7 mouse cellular contexts compared by ENCODE assay signal in the genomic region with DNA sequence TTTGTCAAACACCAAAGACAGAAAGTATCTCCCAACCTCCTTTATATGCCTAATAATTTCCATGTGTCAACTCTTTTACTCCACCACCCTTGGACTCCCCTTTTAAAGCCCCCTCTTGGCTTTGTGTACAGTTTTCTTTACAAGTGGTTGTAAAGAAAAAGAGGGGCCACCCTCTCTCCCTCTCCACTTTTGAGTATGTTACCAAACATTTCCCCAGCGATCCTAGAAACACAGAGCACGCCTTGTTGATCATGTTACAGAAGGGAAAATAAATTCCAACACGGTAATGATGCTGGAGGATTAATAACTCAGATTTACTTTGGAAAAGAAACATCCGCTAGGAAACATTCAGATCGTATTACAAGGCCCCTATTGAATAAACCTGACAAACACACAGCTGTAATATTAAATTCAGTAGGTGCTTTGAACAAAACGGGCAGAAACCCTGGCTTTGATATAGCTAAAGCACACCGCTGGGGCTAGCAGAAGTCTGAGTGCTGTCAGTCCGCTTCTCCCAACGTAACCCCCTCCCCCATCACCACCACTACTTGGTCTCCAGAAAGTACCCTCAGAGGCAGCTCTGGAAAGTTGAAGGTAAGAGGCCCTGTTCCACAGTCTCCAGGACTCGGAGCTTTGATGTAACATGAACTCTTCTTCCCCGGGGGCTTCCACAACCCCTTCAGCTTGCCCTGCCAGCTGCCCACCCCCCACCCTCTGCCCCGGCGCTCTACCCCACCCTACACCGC. TPM values are rescaled to one million over a fixed set of nuclear protein-coding genes. Genes with fewer than 3 reads are reported as not detected.
DNase-seq lines count a peak whose midpoint lies in the region; ATAC-seq and TF ChIP-seq lines count a peak whose summit lies in the region.

No protein-coding gene starts in this region.

- ATAC-seq in lung, embryonic 16.5 days (ENCODE audit: low read depth) = no peak
- no peak for ATAC-seq in forebrain, embryonic 14.5 days
- no peak for ATAC-seq in limb, embryonic 15.5 days (ENCODE audit: insufficient number of reproducible peaks, low FRiP score, low TSS enrichment, low read depth)
- no peak for ATAC-seq in stomach, postnatal 0 days (ENCODE audit: low FRiP score, low TSS enrichment)

- TF ChIP-seq CTCF in stomach, postnatal 0 days (IDR thresholded peaks at IDR 0.05; ENCODE audit: low read depth) = no peak

- H3K4me2 ChIP-seq in lung, embryonic 16.5 days (ENCODE audit: low read depth, low read length) = peak overlapping the region; percentile 89
- H3K4me2 ChIP-seq in forebrain, embryonic 14.5 days (ENCODE audit: low read length) = peak overlapping the region; percentile 80
- peak overlapping the region; percentile 85 for H3K4me2 ChIP-seq in limb, embryonic 15.5 days
- peak overlapping the region; percentile 76 for H3K4me2 ChIP-seq in stomach, postnatal 0 days (replicated peaks; ENCODE audit: low read depth)

- TF ChIP-seq EP300 in stomach, postnatal 0 days (optimal IDR thresholded peaks at IDR 0.05) = no peak

- H3K4me1 ChIP-seq in lung, embryonic 16.5 days (replicated peaks; ENCODE audit: control insufficient read depth, insufficient read depth, low read length) = peaks cover 21% of the 10 kb centered on the region
- H3K4me1 ChIP-seq in forebrain, embryonic 14.5 days (ENCODE audit: control insufficient read depth, insufficient read depth, low read length) = peaks cover 17% of the 10 kb centered on the region
- H3K4me1 ChIP-seq in limb, embryonic 15.5 days = peaks cover 73% of the 10 kb centered on the region
- H3K4me1 ChIP-seq in stomach, postnatal 0 days (replicated peaks; ENCODE audit: control insufficient read depth, insufficient read depth) = peaks cover 4% of the 10 kb centered on the region; the same call in 1 of the 2 replicates

- peak overlapping the region; percentile 62 for H3K27ac ChIP-seq in lung, embryonic 16.5 days (ENCODE audit: low read length)
- no peak overlapping the region for H3K27ac ChIP-seq in forebrain, embryonic 14.5 days (ENCODE audit: low read depth, low read length)
- peak overlapping the region; percentile 90 for H3K27ac ChIP-seq in limb, embryonic 15.5 days
- H3K27ac ChIP-seq in stomach, postnatal 0 days (replicated peaks) = peak overlapping the region; percentile 67

- peak overlapping the region; percentile 61 for H3K4me3 ChIP-seq in lung, embryonic 16.5 days (ENCODE audit: low read length)
- H3K4me3 ChIP-seq in forebrain, embryonic 14.5 days (ENCODE audit: low read depth, low read length) = peak overlapping the region; percentile 42
- peak overlapping the region; percentile 61 for H3K4me3 ChIP-seq in limb, embryonic 15.5 days
- peak overlapping the region; percentile 56 for H3K4me3 ChIP-seq in stomach, postnatal 0 days (ENCODE audit: low read depth, low read length)

- no peaks in the 10 kb centered on the region for H3K9me3 ChIP-seq in lung, embryonic 16.5 days (ENCODE audit: control insufficient read depth, low read length)
- H3K9me3 ChIP-seq in forebrain, embryonic 14.5 days (replicated peaks; ENCODE audit: control insufficient read depth, low read length) = no peaks in the 10 kb centered on the region
- no peaks in the 10 kb centered on the region for H3K9me3 ChIP-seq in limb, embryonic 15.5 days
- H3K9me3 ChIP-seq in stomach, postnatal 0 days (ENCODE audit: control insufficient read depth, low read length) = no peaks in the 10 kb centered on the region

- peaks cover 10% of the 10 kb centered on the region; the same call in 1 of the 2 replicates for H3K36me3 ChIP-seq in lung, embryonic 16.5 days (ENCODE audit: control insufficient read depth, insufficient read depth, low read length)
- H3K36me3 ChIP-seq in forebrain, embryonic 14.5 days (ENCODE audit: control insufficient read depth, insufficient read depth, low read length) = no peaks in the 10 kb centered on the region
- H3K36me3 ChIP-seq in limb, embryonic 15.5 days = peaks cover 7% of the 10 kb centered on the region; the same call in 1 of the 2 replicates
- no peaks in the 10 kb centered on the region for H3K36me3 ChIP-seq in stomach, postnatal 0 days (ENCODE audit: control insufficient read depth, insufficient read depth, low read length)

- H3K27me3 ChIP-seq in lung, embryonic 16.5 days (ENCODE audit: control insufficient read depth, insufficient read depth, low read depth, low read length) = peaks cover 2% of the 10 kb centered on the region; the same call in 1 of the 2 replicates
- peaks cover 85% of the 10 kb centered on the region for H3K27me3 ChIP-seq in forebrain, embryonic 14.5 days (replicated peaks; ENCODE audit: control insufficient read depth, insufficient read depth, low read length)
- H3K27me3 ChIP-seq in limb, embryonic 15.5 days = peaks cover 18% of the 10 kb centered on the region
- no peaks in the 10 kb centered on the region for H3K27me3 ChIP-seq in stomach, postnatal 0 days (ENCODE audit: control insufficient read depth, insufficient read depth, low read length)

- no peak for DNase-seq in lung, postnatal 14 days
- DNase-seq in forebrain, embryonic 14.5 days (ENCODE audit: low spot score) = no peak
- no peak for DNase-seq in stomach, postnatal 0 days (ENCODE audit: low spot score)
- no peak for DNase-seq in right cerebral cortex, postnatal 10 days (ENCODE audit: low spot score in 2 of 2)
- no peak for DNase-seq in natural killer cell, adult 2 months (ENCODE audit: low spot score in 2 of 2)

- 9% methylated on average over 14 of the region's 14 CpGs for WGBS in lung, embryonic 16.5 days
- 9% methylated on average over 14 of the region's 14 CpGs for WGBS in forebrain, embryonic 14.5 days
- 3% methylated on average over 14 of the region's 14 CpGs for WGBS in limb, embryonic 15.5 days
- WGBS in stomach, postnatal 0 days = 27% methylated on average over 14 of the region's 14 CpGs

- peak overlapping the region; percentile 65 for H3K9ac ChIP-seq in lung, embryonic 16.5 days (ENCODE audit: low read length)
- 0 out of 2 replicates have a peak overlapping the region, but pooled peaks have one; percentile 37 for H3K9ac ChIP-seq in forebrain, embryonic 14.5 days (ENCODE audit: low read length)
- peak overlapping the region; percentile 40; the same call in 1 of the 2 replicates for H3K9ac ChIP-seq in limb, embryonic 15.5 days
- peak overlapping the region; percentile 52 for H3K9ac ChIP-seq in stomach, postnatal 0 days (ENCODE audit: low read length)

RNA-seq across cellular contexts. Expression of a gene that starts 5.3 kb away (rescaled TPM):
- polyA plus RNA-seq in lung, embryonic 16.5 days (2015; fragmentation: Nextera tagmentation; extraction: Ambion mirVana) = 78.9 and 79.0 TPM in 2 replicates
- 1.2 and 1.7 TPM in 2 replicates for polyA plus RNA-seq in forebrain, embryonic 14.5 days (2014; fragmentation: Nextera tagmentation; extraction: Ambion mirVana)
- polyA plus RNA-seq in limb, embryonic 15.5 days (2015; fragmentation: Nextera tagmentation; extraction: Ambion mirVana) = 30.9 and 42.4 TPM in 2 replicates
- polyA plus RNA-seq in stomach, postnatal 0 days (2015; fragmentation: Nextera tagmentation; extraction: Ambion mirVana) = 20.3 and 23.3 TPM in 2 replicates

RNA-seq across cellular contexts. Expression of a gene that starts 5.9 kb away (rescaled TPM):
- 0.49 TPM in 1 of 2 replicates, not detected in the other for polyA plus RNA-seq in lung, embryonic 16.5 days (2015; fragmentation: Nextera tagmentation; extraction: Ambion mirVana)
- not detected in 2 replicates for polyA plus RNA-seq in forebrain, embryonic 14.5 days (2014; fragmentation: Nextera tagmentation; extraction: Ambion mirVana)
- polyA plus RNA-seq in limb, embryonic 15.5 days (2015; fragmentation: Nextera tagmentation; extraction: Ambion mirVana) = 0.28 TPM in 1 of 2 replicates, not detected in the other
- 0.18 and 0.30 TPM in 2 replicates for polyA plus RNA-seq in stomach, postnatal 0 days (2015; fragmentation: Nextera tagmentation; extraction: Ambion mirVana)
